Mouse (Mus musculus): ENCODE results near the gene Mgrn1.

Mgrn1 gene

DNA sequence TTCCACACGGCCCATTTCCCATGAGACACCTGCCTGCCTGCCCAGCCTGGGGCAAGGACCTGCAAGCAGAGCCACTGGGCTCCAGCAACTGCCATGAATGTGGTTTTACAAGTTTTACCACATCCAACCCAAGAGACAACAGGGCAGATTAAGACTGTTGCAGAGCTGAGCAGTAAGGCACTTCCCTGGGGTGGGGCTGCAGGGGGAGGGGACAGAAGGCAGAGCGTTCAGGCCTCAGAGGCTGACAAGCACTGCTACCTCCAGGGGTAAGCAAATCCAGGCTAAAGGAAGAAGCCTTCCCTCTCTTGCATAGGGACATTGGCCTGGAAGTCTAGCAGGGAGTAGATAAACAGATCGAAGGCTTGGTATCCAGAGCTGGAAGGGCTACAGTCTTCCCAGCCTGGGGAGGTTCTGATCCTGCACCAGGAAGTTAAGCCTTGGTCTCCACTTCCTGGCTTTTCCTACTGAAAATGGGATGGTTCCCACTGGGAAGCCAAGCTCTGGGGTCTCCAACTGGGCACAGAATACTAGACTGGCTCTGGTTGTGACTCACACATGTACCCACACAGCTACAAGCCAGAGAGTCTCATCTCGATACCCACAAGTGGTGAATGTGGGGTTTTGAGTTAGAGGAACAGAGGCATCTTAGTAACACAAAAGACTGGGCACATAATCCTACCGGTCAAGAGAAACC, 7.7 kb upstream of the Mgrn1 start:
- DNase-seq (ENCODE audit: inconsistent ontology term) = no peak

DNA sequence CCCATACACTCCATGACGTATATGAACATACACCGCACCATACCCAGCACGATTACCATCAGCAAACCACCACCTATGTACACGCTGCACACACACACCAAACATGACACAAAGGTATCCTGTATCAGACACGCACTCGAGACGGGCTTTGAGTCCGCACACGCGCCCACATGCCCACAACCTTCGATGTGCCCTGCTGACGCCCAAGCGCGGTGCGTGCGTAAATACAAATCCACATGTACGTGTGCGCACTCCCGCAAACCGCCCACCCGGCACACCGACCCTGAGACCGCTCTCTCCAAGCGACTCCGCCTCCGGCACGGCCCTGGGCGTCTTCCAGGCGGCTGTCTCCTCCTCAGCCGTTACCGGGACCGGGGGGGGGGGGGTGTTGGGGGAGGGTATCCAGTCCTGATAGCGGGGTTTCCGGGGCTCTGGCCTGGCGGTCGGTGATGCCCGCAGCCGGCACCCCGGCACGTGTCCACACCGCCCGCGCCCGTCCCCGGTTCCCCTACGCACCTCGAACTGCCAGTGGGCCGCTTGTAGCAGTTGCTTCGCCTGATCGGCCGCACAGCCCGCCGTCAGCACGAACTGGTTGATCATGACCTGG, 6.8 kb upstream of the Mgrn1 start:
- no peak for DNase-seq (ENCODE audit: inconsistent ontology term)

DNA sequence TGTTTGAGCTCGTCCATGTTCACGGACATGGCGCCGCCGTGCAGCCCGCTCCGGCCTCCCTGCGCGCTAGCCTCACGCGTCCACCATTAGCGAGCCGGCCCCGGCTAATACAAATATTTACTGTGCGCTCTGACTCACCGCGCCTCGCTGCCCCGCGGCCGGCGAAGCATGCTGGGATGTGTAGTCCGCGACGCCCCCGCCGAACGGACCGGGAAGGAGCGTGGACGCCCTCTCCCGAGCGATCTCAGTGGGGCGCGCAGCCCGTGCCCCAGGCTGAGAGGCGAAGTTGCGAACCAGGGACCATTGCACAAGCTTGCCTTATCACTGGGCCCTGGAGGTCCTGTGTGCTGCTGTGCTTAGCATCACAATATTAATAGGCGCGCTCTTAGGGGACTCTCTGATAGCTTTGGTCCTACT, 6.3 kb upstream of the Mgrn1 start:
- peak; percentile 95 for DNase-seq (ENCODE audit: inconsistent ontology term)

DNA sequence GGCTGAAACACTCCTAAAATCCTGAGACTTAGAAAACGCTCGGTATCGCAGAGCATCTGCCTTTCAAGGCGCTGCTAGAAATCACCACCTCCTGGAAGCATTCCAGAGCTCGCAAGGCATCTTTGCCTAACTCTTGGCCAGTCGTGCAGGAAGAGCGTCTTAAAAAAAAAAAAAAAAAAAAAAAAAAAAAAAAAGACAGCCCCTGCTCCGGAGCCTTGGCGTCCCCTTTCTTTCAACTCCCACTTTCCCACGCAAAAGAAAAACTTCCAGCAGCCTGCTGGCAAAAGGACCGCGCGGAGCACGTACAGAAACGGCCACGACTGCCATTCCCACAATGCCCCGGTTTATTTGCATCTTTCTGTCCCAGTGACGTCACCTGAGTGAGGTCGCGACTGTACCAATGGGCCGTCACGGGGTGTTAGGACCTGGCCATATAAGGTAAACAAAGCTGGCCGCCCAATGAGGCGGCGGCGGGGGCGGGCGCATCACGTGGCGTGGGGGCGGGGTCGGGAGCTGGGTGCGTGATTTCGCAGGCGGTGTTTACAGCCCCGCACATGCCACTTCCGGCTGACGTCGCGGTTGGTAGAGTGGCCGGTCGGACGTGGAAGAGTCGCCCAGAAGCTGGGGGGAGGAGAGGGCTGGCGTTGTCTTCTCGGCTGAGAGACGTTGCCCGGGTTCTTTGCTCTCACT, 5.8 kb upstream of the Mgrn1 start, which contains the start of gene Ubald1:
Gene Ubald1, minus strand, starts transcription at position 180 of the 690 bp plus-strand sequence.
- peak; percentile 98 for DNase-seq (ENCODE audit: inconsistent ontology term)

DNA sequence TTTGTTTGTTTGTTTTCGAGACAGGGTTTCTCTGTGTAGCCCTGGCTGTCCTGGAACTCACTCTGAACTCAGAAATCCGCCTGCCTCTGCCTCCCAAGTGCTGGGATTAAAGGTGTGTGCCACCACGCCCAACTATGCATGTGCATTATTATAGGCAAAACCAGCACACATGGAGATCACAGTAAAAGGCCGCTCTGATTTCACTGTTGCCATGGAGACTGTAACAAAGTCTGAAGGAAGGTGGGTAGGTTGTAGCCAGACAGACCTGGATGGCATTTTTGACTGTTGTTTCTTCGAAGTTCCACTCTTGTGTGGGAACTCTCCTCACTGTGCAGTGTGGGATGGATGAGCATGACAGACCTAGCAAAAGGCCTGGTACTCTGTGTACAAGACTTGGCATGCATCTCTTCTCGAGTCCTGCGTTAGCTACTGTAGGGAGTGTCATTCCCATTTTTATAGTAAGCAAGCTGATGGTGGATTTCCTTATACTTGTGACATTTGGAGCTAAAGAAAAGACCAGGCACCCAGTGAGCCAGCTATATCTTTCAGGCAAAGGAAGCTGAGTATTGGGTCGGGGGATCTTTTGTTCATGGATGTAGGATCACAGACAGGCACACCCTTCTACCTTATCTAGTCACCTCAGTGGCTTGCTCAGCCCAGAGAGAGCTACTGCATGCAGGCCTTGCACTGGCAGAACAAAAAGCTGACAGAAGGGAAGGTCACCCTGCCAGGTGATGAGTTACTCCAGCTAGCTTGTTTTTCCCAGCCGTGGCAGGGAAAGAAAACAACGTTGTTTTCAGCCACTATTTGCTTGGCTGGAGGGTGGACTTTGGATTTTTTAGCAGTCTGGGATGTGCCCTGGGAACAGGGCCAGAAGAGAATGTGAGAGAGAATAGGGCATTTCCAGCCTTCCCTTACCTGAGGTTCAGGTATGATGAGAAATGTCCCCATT, 4.4 kb upstream of the Mgrn1 start:
- no peak for DNase-seq (ENCODE audit: inconsistent ontology term)

DNA sequence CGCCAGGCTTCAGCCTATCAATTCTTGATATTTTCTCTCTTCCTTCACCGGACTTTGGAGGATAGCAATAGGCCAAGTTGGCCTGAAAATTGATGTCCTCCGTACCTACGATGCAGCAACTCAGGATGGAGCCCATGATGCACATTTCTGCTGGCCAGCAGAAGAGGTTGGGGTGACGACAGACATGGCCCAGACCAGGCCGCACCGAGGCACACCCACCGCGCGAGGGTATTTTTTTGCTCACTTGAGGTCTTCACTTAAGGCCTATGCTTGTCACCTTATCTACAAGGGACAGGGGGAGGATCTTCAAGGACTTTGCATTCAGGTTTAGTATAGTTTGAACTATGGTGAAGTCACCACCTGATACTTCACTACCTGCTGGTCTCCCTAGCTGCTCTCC, 1.1 kb upstream of the Mgrn1 start:
- no peak for DNase-seq (ENCODE audit: inconsistent ontology term)

DNA sequence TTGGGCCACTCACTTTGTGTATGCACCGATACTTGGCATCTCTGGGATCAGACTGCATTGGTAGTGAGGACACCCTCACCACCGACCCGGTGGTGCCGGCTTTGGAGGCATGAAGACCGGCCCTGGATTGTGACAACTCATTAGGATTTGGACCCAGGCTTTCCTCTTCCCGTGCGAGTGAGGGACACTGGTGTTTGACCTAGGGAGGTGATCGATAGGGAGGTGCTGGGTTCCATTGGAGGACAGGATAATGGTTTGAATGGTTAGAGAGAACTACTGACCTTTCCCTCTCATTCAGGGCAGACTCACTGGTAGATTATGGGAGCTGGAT, 606 bp downstream of the Mgrn1 start:
- no peak for DNase-seq (ENCODE audit: inconsistent ontology term)

DNA sequence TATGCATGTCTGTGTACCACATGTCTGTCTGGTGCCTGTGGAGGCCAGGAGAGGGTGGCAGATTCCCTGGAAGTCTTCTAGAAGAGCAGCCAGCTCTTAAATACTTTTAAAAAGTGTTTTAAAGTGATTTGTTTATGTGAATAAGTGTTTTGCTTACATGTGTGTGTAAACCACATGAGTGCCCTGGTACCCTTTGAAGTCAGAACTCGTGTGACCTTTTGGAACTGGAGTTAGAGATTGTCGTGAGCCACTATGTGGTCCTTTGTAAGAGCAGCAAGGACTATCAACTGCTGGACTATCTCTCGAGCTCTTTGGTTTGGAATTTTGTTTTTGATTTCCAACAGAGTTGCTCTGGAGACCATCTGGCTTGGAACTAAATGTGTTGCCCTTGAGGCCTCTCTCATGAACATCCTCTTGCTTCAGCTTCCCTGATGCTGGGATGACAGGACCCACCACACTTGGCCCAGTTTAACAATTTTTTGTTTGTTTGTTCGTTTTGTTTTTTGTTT, 4.2 kb downstream of the Mgrn1 start:
- DNase-seq (ENCODE audit: inconsistent ontology term) = no peak

DNA sequence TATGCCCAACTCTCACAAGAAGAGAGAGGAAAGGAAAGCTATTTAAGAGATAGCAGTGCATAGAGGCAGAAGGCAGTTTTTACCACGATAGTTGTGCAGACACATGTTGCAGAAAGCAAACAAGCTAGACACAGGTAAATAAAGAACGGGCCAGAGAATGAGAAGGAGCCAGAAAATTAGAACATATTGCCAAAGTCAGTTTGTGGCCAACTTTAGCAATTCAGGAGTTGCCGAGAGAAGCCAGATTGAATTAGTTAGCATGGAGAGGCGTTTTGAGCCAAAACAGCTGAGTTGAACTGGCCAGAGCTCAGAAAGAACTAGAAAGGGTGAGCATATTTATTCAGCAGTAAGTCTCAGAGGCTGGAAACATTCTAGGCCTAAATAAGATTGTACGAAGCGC, 6.1 kb downstream of the Mgrn1 start:
- no peak for DNase-seq (ENCODE audit: inconsistent ontology term)

DNA sequence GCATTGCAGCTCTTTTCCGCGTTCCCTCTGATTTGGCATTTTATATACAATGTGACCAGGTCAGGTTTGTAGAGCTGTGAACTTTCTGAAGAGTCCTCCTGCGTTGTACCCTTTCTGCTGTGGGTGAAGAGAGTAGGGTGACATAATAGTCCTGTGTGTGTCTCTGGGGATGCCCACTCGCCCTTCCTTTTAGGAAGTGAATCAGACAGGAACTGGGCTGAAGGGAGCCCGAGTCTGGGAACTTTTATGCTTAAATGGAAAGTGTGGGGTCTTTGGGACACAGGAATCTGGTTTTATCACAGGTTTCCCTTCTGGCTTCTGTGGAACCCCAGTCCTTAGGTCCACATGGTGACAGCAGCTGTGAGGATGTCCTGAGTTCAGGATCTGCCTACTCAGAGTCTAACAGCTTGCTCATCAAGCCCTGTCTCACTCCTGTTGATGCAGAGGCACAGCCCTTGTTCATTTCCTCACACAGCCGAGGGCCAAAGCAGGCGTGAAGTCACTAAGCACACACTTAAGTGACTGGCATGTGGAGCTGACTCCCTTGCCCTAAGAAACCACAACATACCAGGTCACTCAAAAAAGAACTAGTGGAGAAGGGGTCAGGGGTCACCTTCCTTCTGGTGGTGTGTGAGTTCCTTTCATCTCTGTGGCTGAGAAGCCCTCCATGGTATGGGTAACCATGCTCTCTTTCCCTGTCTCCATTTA, 8.3 kb downstream of the Mgrn1 start:
- DNase-seq (ENCODE audit: inconsistent ontology term) = no peak

DNA sequence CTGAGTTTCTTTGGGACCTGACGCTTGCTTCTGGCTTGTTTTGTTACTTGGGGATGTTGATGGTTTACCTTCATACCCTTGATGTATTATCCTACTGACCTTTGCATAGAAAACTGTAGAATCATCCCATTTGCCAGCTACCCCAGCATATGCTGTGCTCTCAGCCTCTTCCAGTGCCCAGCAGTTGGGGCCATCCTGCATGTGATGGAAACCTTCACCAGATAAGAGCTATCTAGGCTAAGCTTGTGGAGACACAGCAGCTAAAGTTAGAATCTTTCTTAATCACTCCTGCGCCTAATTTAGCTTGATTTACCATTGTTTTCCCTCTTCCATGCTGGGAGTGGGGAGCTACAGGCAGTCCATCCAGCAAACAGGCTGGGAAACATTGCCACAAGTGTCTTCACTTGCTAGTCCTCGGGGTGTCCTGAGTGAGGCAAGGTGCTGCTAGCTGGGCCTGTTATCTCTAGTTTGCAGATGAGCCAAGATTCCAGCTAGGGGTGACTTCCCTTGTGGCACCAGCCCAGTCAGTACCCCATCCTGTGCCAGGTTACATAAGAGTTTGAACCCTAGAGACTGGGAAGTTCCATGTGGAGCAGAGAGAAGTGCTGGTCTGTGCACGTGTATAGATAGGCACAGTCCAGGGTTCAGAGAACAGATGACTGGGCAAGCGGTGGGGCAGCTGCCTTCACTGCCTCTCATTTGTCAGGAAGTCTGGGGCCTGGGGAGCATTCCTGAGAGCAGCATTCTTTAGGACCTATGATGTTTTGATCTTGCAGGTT, 10.4 kb downstream of the Mgrn1 start:
- peak; percentile 42 for DNase-seq (ENCODE audit: inconsistent ontology term)

DNA sequence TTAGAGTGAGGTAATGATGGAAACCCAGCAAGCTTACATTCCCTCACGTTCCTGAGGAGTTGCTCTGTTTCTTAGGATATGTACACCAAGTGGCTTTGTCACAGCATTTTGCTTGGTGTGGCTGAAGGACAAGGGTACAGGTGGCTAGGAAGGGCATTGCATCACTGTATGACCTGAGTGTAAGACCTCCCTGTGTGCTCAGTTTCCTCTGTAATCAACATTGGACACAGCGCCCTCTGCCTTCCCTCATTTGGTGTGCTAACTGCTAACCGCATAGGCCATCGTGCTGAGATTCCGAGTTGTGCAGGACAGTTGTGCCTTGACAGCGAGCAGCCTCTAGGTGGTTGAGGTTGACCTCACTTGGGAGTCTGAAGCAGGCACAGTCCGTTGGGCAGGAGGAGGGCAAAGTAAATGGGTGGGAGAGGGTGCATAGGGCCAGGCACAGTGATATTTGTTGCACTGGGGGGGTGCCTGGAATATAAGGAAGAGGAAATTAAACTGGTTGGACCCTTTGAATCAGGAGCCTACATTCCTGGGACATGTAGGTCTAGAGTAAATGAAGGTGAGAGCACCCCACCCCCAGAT, 11.2 kb downstream of the Mgrn1 start:
- no peak for DNase-seq (ENCODE audit: inconsistent ontology term)

DNA sequence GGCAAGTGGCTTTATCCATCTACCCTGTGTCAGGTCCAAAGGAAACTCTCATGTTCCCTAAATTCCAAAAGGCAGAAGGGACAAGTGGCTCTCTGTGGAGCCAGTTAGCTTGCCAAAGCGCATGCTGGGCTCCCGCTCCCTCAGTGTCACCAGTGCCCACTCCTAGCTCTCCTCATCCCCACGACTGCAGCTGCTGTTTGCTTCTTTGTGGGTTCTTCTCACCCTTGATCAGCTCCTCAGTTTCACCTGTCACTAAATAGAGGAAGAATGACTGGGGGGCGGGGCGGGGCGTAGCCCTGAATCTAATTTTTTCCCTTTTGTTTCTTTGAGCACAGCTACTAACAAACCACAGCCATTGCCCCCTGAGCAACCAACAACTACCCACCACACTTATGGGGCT, 12.8 kb downstream of the Mgrn1 start:
- no peak for DNase-seq (ENCODE audit: inconsistent ontology term)

DNA sequence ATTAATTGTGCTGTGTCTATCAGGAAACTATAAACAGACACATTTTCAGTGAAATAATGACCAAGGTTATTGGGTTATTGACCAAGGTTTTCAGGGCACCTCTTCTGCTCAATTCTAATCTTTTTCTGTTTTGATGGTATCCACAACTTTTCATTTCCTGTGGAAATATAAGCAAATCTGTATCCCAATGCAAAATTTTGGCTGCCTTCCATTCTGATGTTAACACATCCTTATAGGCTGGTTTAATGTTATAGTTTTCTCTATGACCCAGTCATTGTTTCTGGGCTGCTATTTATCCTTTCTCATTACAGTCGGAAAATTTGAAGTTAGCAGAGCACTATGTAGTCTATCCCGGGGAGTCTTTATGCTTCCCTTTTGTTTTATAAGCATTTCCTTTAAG, 13.7 kb downstream of the Mgrn1 start:
- DNase-seq (ENCODE audit: inconsistent ontology term) = no peak

DNA sequence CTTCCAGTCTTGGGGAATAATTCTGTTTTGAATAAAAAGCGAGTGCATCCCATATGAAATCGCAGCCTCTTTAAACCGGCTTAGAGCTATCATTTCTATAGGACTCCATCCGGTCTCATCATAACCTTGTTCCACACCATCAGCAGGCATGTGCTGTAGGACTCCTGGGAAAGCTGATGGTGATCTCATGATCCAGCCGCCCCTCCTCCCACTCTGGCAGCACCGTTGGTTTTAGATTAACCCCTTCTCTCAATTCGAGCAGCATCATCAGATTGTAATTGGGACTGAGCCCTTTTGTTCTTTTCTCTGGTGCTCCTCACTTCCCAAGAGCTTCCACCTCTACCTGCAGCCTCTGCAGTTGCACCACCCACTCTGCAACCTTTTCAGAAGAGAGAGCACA, 15.1 kb downstream of the Mgrn1 start:
- no peak for DNase-seq (ENCODE audit: inconsistent ontology term)

DNA sequence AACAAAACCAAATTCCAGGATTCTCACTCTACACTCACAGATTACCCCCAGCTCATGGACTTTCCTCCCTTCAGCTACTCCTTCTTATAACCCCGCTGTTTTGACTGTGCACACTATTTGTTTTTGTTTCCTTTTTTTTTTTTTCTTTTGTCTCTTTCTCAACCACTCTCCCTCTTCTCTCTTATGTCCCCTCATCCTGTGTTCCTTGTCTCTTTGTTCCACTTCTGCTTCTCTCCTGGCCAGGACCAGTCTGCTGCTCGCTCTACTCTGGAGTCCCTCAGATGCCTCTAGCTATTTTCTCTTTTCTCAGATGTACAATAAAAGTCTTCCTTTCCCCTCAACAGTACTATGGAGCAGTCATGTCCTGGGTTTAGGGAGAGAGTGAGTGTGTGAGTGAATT, 16.3 kb downstream of the Mgrn1 start:
- DNase-seq (ENCODE audit: inconsistent ontology term) = no peak

DNA sequence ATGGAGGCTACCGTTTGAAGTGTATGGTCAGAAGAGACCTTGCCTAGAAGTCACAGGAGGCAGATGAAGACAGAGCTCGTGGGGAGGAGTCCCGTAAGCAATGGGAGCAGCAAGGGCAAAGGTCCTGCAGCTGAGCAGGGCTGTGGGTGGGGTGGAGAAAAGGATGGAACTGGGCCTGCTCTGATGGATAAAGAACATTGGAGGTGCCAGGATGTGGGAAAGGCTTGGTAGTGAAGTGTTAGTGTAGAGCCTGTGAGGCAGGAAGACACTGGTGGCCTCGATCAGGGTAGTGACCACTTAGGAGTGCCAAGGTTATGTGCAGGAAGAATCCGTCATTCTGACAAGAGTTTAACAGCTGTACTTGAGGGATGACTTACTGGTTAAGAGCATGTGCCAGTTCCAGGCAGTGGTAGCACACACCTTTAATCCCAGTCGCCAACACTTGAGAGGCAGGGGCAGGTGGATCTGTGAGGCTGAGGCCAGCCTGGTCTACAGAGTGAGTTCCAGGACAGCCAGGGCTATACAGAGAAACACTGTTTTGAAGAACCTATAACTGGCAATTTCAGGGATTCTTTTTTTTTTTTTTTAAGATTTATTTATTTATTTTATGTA, 17.5 kb downstream of the Mgrn1 start:
- DNase-seq (ENCODE audit: inconsistent ontology term) = no peak

DNA sequence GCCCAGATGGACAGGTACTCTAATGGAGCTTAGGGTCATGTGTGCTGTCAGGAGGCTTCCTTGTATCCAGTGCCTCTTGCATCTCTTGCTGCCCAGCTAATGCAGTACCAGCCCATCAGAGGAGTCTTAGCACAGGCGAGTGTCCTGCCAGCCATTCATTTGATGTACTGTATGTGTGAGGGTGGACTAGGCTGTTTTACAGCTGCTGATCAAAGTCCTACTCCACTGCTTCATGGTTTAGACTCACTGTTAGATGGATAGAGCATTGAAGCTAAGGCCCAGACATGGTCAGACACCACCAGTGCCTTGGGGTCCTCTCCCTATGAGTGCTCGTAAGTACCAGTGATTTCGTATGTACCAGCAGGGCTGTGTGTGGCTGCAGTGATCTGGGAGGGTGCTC, 18.8 kb downstream of the Mgrn1 start:
- no peak for DNase-seq (ENCODE audit: inconsistent ontology term)

DNA sequence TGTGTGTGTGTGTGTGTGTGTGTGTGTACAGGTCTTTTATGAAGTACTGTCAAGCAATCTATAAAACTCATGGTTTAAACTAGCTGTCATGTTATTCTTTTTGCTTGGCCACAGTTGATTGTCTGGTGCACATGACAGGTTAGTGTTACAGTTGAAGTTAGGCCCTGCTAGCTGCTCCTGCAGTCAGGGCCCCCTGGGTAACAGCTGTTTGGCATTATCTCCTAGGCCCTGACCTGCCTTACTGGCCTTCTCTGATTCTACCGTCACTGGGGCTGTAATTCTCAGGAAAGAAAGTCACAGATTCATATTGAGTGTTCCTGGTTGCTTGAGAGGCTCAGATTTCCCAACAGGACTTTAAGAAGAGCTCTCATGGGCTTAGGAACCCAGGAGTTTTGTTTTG, 19.5 kb downstream of the Mgrn1 start:
- no peak for DNase-seq (ENCODE audit: inconsistent ontology term)

DNA sequence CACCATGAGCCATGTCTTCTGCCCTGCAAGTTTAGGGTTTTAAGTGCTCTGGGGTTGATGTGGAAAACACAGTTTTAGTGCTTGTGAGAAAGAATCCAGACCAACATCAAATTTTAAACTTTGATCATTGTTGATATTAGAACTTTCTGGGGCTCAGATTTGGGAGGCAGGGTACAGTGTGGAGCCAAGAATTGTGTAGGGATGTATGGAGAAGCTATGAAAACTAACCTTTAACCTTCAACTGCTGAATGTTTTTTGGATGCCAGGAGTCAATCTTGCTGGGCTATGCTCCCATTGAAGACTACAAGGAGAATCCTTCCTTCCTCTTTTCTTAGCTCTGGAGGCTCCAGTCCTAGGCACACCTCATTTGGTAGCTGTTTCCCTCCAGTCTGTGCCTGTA, 20.5 kb downstream of the Mgrn1 start:
- DNase-seq (ENCODE audit: inconsistent ontology term) = no peak

Data from Muller cell, postnatal 12 days (primary cell).